Mouse (Mus musculus): ENCODE results near the gene Gm21860.

- no peak for TF ChIP-seq JUND (conservative IDR thresholded peaks at IDR 0.05; ENCODE audit: low read depth, low read length)
- TF ChIP-seq POLR2A (IDR thresholded peaks at IDR 0.05; ENCODE audit: low read depth, low read length): no peak
Measured at GRCm38 (mm10) chrY:90737606-90738430, 16.8 kb downstream of the Gm21860 start.
